Mouse (Mus musculus) CH12.LX (cell line): ENCODE measurements at regions not wholly inside any gene's neighbourhood (a gene's known extent, or its start where the extent isn't known, plus 50 kb on each side); places are given as distances from the start of the nearest gene placed in this dataset.

Source experiments
- DNase-seq: peaks from one replicate; pipeline ENCODE4 v3.0.0-alpha.2; 2013; ENCODE audit errors: extremely low read depth
- H3K27ac ChIP-seq: 2 replicates; pipeline ENCODE4 v1.5.1; 2012; ENCODE audit warnings: low read depth, mild to moderate bottlenecking, control low read depth, moderate library complexity; ENCODE audit not compliant: insufficient read depth
- H3K27me3 ChIP-seq: replicated peaks from 2 replicates; pipeline ENCODE3; 2012; ENCODE audit warnings: inconsistent platforms
- H3K36me3 ChIP-seq, 2 experiments: replicated peaks in 1 of 2; 2 replicates each; pipeline versions ENCODE3 to v1.6.1; 2012; ENCODE audit warnings: inconsistent platforms in 1 of 2, low read length in 1 of 2, mild to moderate bottlenecking in 1 of 2, mixed read lengths in 1 of 2, moderate library complexity in 1 of 2; ENCODE audit not compliant: control insufficient read depth in 1 of 2, insufficient read depth in 1 of 2
- H3K4me1 ChIP-seq, 2 experiments: 2 replicates each; pipeline ENCODE4 v1.6.1; 2012; ENCODE audit warnings: inconsistent platforms in 1 of 2, moderate library complexity in 1 of 2; ENCODE audit not compliant: insufficient read depth in 2 of 2, control insufficient read depth in 1 of 2
- H3K4me2 ChIP-seq: 2 replicates; pipeline ENCODE4 v1.6.1; 2012; ENCODE audit warnings: low read depth, mild to moderate bottlenecking, control low read depth; ENCODE audit not compliant: poor library complexity, insufficient read depth, severe bottlenecking
- H3K4me3 ChIP-seq, 3 experiments: fragments of 150-350 bp in 1 of 3; sonication (generic) in 1 of 3; replicated peaks in 1 of 3; 2 replicates each; pipeline versions ENCODE3 to v1.5.1; 2011 to 2012; ENCODE audit warnings: low read depth in 2 of 3, low read length in 2 of 3, mild to moderate bottlenecking in 2 of 3, moderate library complexity in 2 of 3, control low read depth in 1 of 3, improper control_type of control experiment in 1 of 3, inconsistent platforms in 1 of 3, mixed read lengths in 1 of 3; ENCODE audit not compliant: poor library complexity in 1 of 3
- H3K79me2 ChIP-seq: replicated peaks from 2 replicates; pipeline ENCODE4 v1.6.1; 2012; ENCODE audit warnings: mild to moderate bottlenecking, moderate library complexity; ENCODE audit not compliant: control insufficient read depth, poor library complexity, insufficient read depth, severe bottlenecking; ENCODE audit errors: extremely low read depth
- H3K9ac ChIP-seq: 2 replicates; pipeline ENCODE4 v1.6.1; 2012; ENCODE audit warnings: low read depth, mild to moderate bottlenecking, control low read depth, moderate library complexity; ENCODE audit not compliant: insufficient read depth
- H3K9me3 ChIP-seq: replicated peaks from 2 replicates; pipeline ENCODE3; 2012; ENCODE audit warnings: low read length, inconsistent platforms, mixed read lengths
- BHLHE40 ChIP-seq: IDR thresholded peaks from 2 replicates; pipeline ENCODE4 v1.6.1; 2011; ENCODE audit warnings: mild to moderate bottlenecking, low read depth, low read length, improper control_type of control experiment
- CHD1 ChIP-seq: IDR thresholded peaks from 2 replicates; pipeline ENCODE4 v1.6.1; 2012; ENCODE audit warnings: low read depth, low read length, improper control_type of control experiment, inconsistent platforms
- CTCF ChIP-seq, 2 experiments: IDR thresholded peaks in 1 of 2; conservative IDR thresholded peaks in 1 of 2; 2 replicates each; pipeline ENCODE4 v1.5.1; 2011 to 2012; ENCODE audit warnings: low read depth in 2 of 2, low read length in 2 of 2, improper control_type of control experiment in 1 of 2, inconsistent platforms in 1 of 2, mild to moderate bottlenecking in 1 of 2, moderate library complexity in 1 of 2
- E2F4 ChIP-seq: IDR thresholded peaks from 2 replicates; pipeline ENCODE4 v1.6.1; 2011; ENCODE audit warnings: low read depth, low read length, improper control_type of control experiment; ENCODE audit not compliant: insufficient replicate concordance
- EP300 ChIP-seq: IDR thresholded peaks from 2 replicates; pipeline ENCODE4 v1.6.1; 2011; ENCODE audit warnings: low read length, improper control_type of control experiment
- ETS1 ChIP-seq: conservative IDR thresholded peaks from 2 replicates; pipeline ENCODE4 v1.6.1; 2012; ENCODE audit warnings: low read depth, mild to moderate bottlenecking, inconsistent platforms, low read length, improper control_type of control experiment, moderate library complexity
- JUN ChIP-seq: IDR thresholded peaks from 2 replicates; pipeline ENCODE4 v1.6.1; 2011; ENCODE audit warnings: low read depth, mild to moderate bottlenecking, low read length, improper control_type of control experiment, moderate library complexity; ENCODE audit not compliant: insufficient read depth
- JUND ChIP-seq: conservative IDR thresholded peaks from 2 replicates; pipeline ENCODE4 v1.6.1; 2011; ENCODE audit warnings: low read depth, low read length, improper control_type of control experiment
- MAFK ChIP-seq: IDR thresholded peaks from 2 replicates; pipeline ENCODE4 v1.6.1; 2011; ENCODE audit warnings: low read length, improper control_type of control experiment; ENCODE audit not compliant: insufficient replicate concordance
- MAX ChIP-seq: IDR thresholded peaks from 2 replicates; pipeline ENCODE4 v1.6.1; 2011; ENCODE audit warnings: low read length, improper control_type of control experiment
- MEF2A ChIP-seq: IDR thresholded peaks from 2 replicates; pipeline ENCODE4 v1.6.1; 2014; ENCODE audit warnings: low read depth, mild to moderate bottlenecking, inconsistent platforms, low read length, improper control_type of control experiment, borderline replicate concordance
- MYC ChIP-seq: IDR thresholded peaks from 2 replicates; pipeline ENCODE4 v1.6.1; 2011; ENCODE audit warnings: low read depth, mild to moderate bottlenecking, improper control_type of control experiment, low read length
- NELFE ChIP-seq: IDR thresholded peaks from 2 replicates; pipeline ENCODE4 v1.6.1; 2011; ENCODE audit warnings: low read depth, low read length, improper control_type of control experiment
- NRF1 ChIP-seq: IDR thresholded peaks from 2 replicates; pipeline ENCODE4 v1.6.1; 2014; ENCODE audit warnings: low read depth, mild to moderate bottlenecking, inconsistent platforms, low read length, improper control_type of control experiment, moderate library complexity
- PAX5 ChIP-seq: IDR thresholded peaks from 2 replicates; pipeline ENCODE4 v1.6.1; 2012; ENCODE audit warnings: low read length, inconsistent platforms, mixed read lengths
- POLR2A ChIP-seq: IDR thresholded peaks from 2 replicates; pipeline ENCODE4 v1.6.1; 2011; ENCODE audit warnings: low read depth, mild to moderate bottlenecking, improper control_type of control experiment, low read length
- POLR2AphosphoS2 ChIP-seq: IDR thresholded peaks from 2 replicates; pipeline ENCODE4 v1.6.1; 2011; ENCODE audit warnings: low read depth, low read length, improper control_type of control experiment
- RCOR1 ChIP-seq: conservative IDR thresholded peaks from 2 replicates; pipeline ENCODE4 v1.6.1; 2012; ENCODE audit warnings: low read depth, mild to moderate bottlenecking, inconsistent platforms, low read length, improper control_type of control experiment
- TBP ChIP-seq: conservative IDR thresholded peaks from 2 replicates; pipeline ENCODE4 v1.6.1; 2011; ENCODE audit warnings: low read depth, low read length, improper control_type of control experiment
- USF1 ChIP-seq: IDR thresholded peaks from 2 replicates; pipeline ENCODE4 v1.6.1; 2014; ENCODE audit warnings: low read depth, mild to moderate bottlenecking, inconsistent platforms, low read length, improper control_type of control experiment
- ZC3H11A ChIP-seq: IDR thresholded peaks from 2 replicates; pipeline ENCODE4 v1.6.1; 2012; ENCODE audit warnings: low read depth, mild to moderate bottlenecking, inconsistent platforms, low read length, improper control_type of control experiment
- ZKSCAN1 ChIP-seq: IDR thresholded peaks from 2 replicates; pipeline ENCODE4 v1.6.1; 2012; ENCODE audit warnings: low read depth, inconsistent platforms, low read length, improper control_type of control experiment, borderline replicate concordance
- dilution Hi-C: fragments of 300-500 bp; cut with MboI; formaldehyde crosslinking; loops from 2 replicates; pipeline ENCODE4 v1.14.3; 2020; ENCODE audit warnings: low sequenced_read_pairs; ENCODE audit not compliant: extremely low pct_unique_long_range_greater_than_20kb, extremely low pct_ligation_motif_present
- in situ Hi-C: fragments of 300-500 bp; cut with MboI; formaldehyde crosslinking; loops from 3 replicates; pipeline ENCODE4 v1.14.3; 2019; ENCODE audit warnings: low sequenced_read_pairs, low pct_ligation_motif_present, low pct_unique_long_range_greater_than_20kb, mixed read lengths

GRCm38 (mm10) chr7:40812952-40813351 is 85.2 kb upstream of the Vstm2b start:
- no peak overlapping the region for H3K9ac ChIP-seq
- H3K9me3 ChIP-seq = no peaks in the 10 kb centered on the region
- no peak overlapping the region for H3K27ac ChIP-seq
- no peaks in the 10 kb centered on the region for H3K36me3 ChIP-seq
- H3K27me3 ChIP-seq = no peaks in the 10 kb centered on the region
- no peak for DNase-seq
- TF ChIP-seq MEF2A (no peak), POLR2A (no peak), MAFK (no peak), CTCF (conservative IDR thresholded peaks at IDR 0.05 in 1 of 2, IDR thresholded peaks at IDR 0.05 in 1 of 2; ENCODE audit: low read depth in 2 of 2, low read length in 2 of 2) (no peak), POLR2AphosphoS2 (no peak), EP300 (no peak), CHD1 (no peak), USF1 (no peak), ZC3H11A (no peak), BHLHE40 (no peak), JUN (no peak), NRF1 (no peak), TBP (no peak), ZKSCAN1 (no peak), NELFE (no peak), ETS1 (no peak), RCOR1 (no peak), E2F4 (no peak), MAX (no peak), PAX5 (no peak)
- TF ChIP-seq, all 38 proteins: peak for 0
- Histone ChIP-seq H3K4me2 (no peak overlapping the region), H3K4me3 (no peak overlapping the region), H3K79me2 (no peaks in the 10 kb centered on the region), H3K4me1 (peaks cover 0 to 7% of the 10 kb centered on the region in 2 experiments; a peak in 1 of 4 replicates)
- dilution Hi-C loops = no loop called here
- in situ Hi-C loops = no loop called here

DNA sequence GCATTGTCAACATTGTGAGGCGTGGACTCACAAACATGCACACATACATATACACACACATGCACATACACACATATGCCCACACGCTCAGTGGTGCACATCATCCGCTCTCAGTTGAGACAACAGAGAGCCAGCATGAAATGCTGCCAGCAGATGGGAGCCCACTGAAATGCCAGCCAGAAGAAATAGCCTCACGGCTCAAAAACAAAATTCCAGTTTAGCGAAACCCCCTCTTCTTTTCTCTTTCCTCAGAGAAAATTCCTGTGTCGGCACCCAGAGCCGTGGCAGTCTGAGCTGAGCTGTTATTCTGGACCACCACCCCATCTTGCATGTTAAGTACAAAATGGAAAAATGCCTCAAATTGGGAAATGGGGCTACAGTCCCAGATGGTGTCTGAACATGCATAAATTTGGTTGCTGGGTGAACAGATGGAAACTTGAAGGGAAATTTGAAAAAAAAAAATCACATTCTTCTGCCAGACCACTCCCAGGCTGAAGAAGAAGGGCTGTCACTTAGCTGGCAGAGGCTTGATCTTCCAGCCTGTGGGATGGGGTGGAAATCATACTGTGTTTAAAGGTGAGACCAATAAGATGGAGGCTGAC is 72.9 kb upstream of the Vstm2b start:
- in situ Hi-C loops (no loop called here), dilution Hi-C loops (no loop called here)
- no peak overlapping the region for H3K4me3 ChIP-seq

More for the DNA sequence above, 72.9 kb upstream of the Vstm2b start:
- H3K36me3 ChIP-seq = no peaks in the 10 kb centered on the region
- TF ChIP-seq ZC3H11A (no peak), TBP (no peak), MYC (no peak), MAX (no peak), JUND (no peak), USF1 (no peak), ZKSCAN1 (no peak)
- no peak overlapping the region for H3K27ac ChIP-seq
- H3K9ac ChIP-seq = no peak overlapping the region
- H3K79me2 ChIP-seq = no peaks in the 10 kb centered on the region
- H3K27me3 ChIP-seq = no peaks in the 10 kb centered on the region
- H3K9me3 ChIP-seq = no peaks in the 10 kb centered on the region
- H3K4me1 ChIP-seq = peaks cover 0 to 7% of the 10 kb centered on the region in 2 experiments; a peak in 2 of 4 replicates
- no peak overlapping the region for H3K4me2 ChIP-seq
- DNase-seq = no peak
